Mouse (Mus musculus) thymus, adult 2 months (tissue): ENCODE results near the gene Gm20388.

Experiments
- CTCF ChIP-seq: fragments of 200-500 bp; IDR thresholded peaks from 2 replicates; pipeline ENCODE4 v1.5.1; 2012; ENCODE audit warnings: mild to moderate bottlenecking, control low read depth, low read length, moderate library complexity, borderline replicate concordance; ENCODE audit not compliant: control insufficient read depth, poor library complexity, insufficient read depth; ENCODE audit errors: extremely low read depth
- POLR2A ChIP-seq: fragments of 200-500 bp; IDR thresholded peaks from 2 replicates; pipeline ENCODE4 v1.6.1; 2012; ENCODE audit warnings: mild to moderate bottlenecking, low read length, control low read depth, moderate library complexity; ENCODE audit not compliant: control insufficient read depth, poor library complexity, insufficient read depth; ENCODE audit errors: extremely low read depth

- TF ChIP-seq CTCF: no peak
- TF ChIP-seq POLR2A: no peak
Measured at GRCm38 (mm10) chr8:122742471-122742870, 2831.8 kb downstream of the Gm20388 start.
